Mouse (Mus musculus): Measurements from ENCODE around the gene Fbxl15. TPM values are rescaled to one million over a fixed set of nuclear protein-coding genes. Genes with fewer than 3 reads are reported as not detected.

Fbxl15 gene
- polyA plus RNA-seq, 1 experiment: 10.7 TPM

DNA sequence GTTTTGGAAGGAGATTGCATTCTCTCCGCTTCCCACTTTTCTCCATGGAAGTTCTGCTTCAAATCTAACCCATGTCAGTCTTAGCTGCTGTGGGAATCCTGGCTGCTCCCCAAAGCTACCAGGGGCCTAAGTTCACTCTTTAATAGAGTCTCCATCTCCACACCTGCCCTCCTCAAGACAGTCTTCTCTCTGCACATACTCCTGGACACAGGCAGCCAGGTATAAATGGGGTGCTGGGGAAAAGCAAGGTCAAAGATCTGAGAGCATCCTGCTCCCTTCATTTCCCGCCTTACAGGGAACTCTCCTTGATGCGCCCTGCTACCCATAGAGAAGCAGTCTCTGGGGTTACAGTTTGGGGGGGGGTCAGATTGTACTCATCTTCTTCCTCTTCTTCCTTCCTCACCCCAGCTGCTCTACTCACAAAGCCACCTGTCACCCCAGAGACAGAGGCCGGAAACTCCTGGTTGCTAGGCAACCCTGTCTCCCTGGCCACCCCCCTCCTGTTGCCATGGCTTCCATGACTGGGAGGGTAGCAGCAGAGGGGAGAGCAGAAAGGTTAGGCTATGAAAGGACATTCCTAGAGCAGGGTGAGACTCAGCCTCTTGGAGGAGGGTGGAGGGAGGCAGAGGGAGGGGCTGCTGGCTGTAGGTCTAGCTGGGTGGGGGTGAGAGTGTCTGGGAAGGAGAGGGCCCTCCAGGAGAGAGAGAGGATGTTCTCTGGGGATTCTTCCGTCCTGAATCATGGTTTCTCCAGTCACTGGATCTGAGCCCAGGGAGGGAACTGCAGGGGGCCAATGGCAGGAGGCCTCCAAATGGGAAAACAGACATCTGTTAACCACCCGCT, 6.7 kb upstream of the Fbxl15 start:
- whole genome bisulfite sequencing: 34% methylated on average over 6 of the region's 6 CpGs
- no peak for DNase-seq
- Histone ChIP-seq H3K4me3 (replicated peaks; ENCODE audit: extremely low read depth, low read depth, low read length) (no peak overlapping the region), H3K4me1 (ENCODE audit: control insufficient read depth, insufficient read depth, low read length) (no peaks in the 10 kb centered on the region)
- TF ChIP-seq CTCF (IDR thresholded peaks at IDR 0.05; ENCODE audit: insufficient read depth, low read length): no peak
- TF ChIP-seq POLR2A (IDR thresholded peaks at IDR 0.05; ENCODE audit: borderline replicate concordance, extremely low read depth, low read depth, low read length): no peak

DNA sequence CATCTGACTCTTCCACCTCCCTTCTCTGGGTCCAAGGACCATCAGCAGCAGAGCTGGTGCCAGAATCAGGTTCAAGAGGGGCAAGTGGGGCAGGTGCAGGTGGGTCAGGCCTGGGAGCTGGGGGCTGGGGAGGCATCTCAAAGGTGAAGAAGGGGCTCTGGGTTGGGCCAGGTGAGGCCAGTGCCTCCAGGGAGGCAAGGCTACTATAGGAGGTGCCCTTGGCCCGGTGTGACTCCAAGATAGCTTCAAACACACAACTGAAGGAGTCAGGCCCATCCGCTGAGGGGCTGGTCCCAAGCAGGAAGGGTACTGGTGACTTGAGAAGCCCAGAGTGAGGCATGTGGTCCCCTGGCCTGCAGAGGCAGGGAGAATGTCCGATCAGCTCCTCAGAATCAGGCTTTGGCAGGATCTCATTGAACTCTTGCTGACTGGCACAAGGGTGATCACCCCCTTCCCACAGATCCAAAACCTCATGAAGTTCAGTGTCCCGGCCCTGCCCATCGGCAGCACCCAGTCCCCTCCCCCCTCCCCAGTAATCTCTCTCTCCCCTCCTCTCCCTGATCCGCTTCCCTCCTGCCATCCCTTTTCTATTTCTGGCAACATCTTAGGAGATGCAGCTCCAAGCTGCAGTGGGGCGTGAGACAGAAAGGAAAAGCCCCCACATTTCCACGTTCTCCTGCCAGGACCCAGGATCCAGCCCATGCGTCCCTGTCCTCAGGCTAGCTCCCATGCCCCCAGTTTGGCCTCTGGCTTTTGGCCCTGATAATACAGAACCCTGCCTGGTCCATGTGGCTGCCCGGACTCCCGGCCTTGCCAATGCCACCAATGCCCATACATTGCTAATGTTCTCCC, 5.6 kb upstream of the Fbxl15 start:
- Histone ChIP-seq H3K4me3 (replicated peaks; ENCODE audit: extremely low read depth, low read depth, low read length) (no peak overlapping the region), H3K4me1 (ENCODE audit: control insufficient read depth, insufficient read depth, low read length) (no peaks in the 10 kb centered on the region)
- WGBS: 55% methylated on average over 11 of the region's 11 CpGs
- TF ChIP-seq POLR2A (IDR thresholded peaks at IDR 0.05; ENCODE audit: borderline replicate concordance, extremely low read depth, low read depth, low read length): no peak
- no peak for TF ChIP-seq CTCF (IDR thresholded peaks at IDR 0.05; ENCODE audit: insufficient read depth, low read length)
- no peak for DNase-seq

DNA sequence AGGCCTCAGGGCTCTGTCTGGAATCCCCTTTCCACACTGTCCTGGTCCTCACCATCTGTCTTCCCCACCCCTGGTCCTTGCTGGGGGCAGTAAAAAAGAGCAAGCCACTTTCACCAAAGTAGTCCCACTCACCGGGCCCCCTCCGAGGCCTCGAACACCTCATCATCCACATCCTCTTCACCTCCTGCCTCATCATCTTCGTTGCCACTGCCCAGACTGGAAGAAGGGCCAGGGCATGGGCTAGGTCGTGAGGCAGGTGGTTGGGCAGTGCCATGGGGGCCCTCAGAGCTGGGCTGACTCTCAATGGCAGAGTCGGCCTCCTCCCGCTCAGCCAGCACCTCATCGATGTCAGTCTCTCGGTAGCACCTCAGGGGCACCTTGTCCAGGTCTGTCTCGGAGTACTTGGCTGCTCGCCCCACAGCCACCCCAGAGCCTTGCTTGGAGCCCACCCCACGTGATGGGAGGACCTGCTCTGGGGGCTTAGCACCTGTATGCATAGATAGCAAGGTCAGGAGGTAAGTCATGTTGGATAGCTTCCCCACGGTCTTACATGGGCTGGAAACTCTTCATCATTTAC, 4.9 kb upstream of the Fbxl15 start:
- Histone ChIP-seq H3K4me3 (replicated peaks; ENCODE audit: extremely low read depth, low read depth, low read length) (no peak overlapping the region), H3K4me1 (ENCODE audit: control insufficient read depth, insufficient read depth, low read length) (peaks cover 3% of the 10 kb centered on the region; the same call in 1 of the 2 replicates)
- TF ChIP-seq POLR2A (IDR thresholded peaks at IDR 0.05; ENCODE audit: borderline replicate concordance, extremely low read depth, low read depth, low read length) (no peak), CTCF (IDR thresholded peaks at IDR 0.05; ENCODE audit: insufficient read depth, low read length) (no peak)
- 65% methylated on average over 13 of the region's 13 CpGs for WGBS
- DNase-seq: no peak

DNA sequence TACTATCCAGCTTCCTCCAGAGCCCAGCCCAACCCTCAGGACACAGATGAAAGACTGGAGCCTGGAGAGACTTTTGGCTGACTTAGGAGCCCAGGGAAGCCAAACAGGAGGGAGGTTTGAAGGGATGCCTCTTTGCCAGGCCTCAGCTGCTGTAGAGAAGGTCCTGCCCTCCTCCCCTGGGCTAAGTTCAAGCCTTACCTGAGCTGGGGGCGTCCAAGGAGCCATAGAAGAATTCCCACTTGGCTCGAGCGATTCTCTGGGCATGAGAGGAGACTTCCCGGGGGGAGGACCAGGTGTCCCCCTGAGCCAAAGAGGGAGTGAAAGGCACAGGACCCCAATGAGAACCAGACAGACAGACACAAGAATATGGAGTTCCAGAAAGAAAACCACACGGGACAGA, 4.3 kb upstream of the Fbxl15 start:
- H3K4me3 ChIP-seq (replicated peaks; ENCODE audit: extremely low read depth, low read depth, low read length): no peak overlapping the region
- no peak for DNase-seq
- no peak for TF ChIP-seq POLR2A (IDR thresholded peaks at IDR 0.05; ENCODE audit: borderline replicate concordance, extremely low read depth, low read depth, low read length)
- 66% methylated on average over 5 of the region's 5 CpGs for WGBS
- H3K4me1 ChIP-seq (ENCODE audit: control insufficient read depth, insufficient read depth, low read length): peaks cover 3% of the 10 kb centered on the region; the same call in 1 of the 2 replicates

DNA sequence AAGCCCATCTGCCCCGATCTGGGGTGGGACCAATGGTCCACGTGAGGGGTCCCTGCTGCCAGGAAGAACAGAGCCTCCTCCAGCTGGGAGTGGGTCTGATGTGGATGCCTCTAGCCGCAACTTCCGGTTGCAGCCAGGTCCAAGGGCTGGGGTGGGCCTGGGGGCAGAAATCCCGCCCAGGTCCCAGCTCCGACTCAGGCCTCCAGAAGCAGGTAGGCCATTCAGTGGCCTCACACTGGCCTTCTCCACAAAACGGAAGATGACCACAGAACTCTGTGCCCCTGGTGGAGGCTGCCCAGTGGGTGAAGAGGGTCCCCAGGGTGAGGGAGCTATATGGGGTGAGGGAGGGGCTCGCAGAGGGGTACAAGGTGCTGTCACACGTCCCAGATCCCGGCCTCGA, 3.6 kb upstream of the Fbxl15 start:
- no peak for DNase-seq
- WGBS: 62% methylated on average over 11 of the region's 11 CpGs
- Histone ChIP-seq H3K4me1 (ENCODE audit: control insufficient read depth, insufficient read depth, low read length) (peaks cover 6% of the 10 kb centered on the region), H3K4me3 (replicated peaks; ENCODE audit: extremely low read depth, low read depth, low read length) (no peak overlapping the region)
- TF ChIP-seq POLR2A (IDR thresholded peaks at IDR 0.05; ENCODE audit: borderline replicate concordance, extremely low read depth, low read depth, low read length) (no peak), CTCF (IDR thresholded peaks at IDR 0.05; ENCODE audit: insufficient read depth, low read length) (no peak)

DNA sequence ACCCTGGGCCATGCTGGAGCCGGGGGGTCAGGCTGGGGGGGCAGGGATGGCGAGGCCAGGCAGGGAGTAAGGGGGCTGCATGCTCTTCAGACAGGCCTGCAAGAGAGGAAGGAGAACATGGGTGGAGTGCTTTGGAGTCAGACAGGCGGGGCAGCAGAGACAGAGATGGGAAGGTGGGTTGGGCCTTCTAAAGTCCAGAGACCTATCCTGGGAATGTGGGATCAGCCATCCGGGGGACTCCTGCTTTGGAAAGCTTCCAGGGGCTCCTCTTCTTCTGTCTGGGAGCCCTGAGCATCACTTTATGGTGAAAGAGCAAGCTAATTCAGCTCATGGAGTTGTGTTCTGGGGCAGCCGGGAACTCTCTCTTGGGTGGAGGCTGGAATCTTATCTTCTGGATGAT, 3.1 kb upstream of the Fbxl15 start:
- DNase-seq: no peak
- 62% methylated on average over 5 of the region's 5 CpGs for WGBS
- Histone ChIP-seq H3K4me1 (ENCODE audit: control insufficient read depth, insufficient read depth, low read length) (peaks cover 7% of the 10 kb centered on the region), H3K4me3 (replicated peaks; ENCODE audit: extremely low read depth, low read depth, low read length) (no peak overlapping the region)
- TF ChIP-seq POLR2A (IDR thresholded peaks at IDR 0.05; ENCODE audit: borderline replicate concordance, extremely low read depth, low read depth, low read length) (no peak), CTCF (IDR thresholded peaks at IDR 0.05; ENCODE audit: insufficient read depth, low read length) (no peak)

DNA sequence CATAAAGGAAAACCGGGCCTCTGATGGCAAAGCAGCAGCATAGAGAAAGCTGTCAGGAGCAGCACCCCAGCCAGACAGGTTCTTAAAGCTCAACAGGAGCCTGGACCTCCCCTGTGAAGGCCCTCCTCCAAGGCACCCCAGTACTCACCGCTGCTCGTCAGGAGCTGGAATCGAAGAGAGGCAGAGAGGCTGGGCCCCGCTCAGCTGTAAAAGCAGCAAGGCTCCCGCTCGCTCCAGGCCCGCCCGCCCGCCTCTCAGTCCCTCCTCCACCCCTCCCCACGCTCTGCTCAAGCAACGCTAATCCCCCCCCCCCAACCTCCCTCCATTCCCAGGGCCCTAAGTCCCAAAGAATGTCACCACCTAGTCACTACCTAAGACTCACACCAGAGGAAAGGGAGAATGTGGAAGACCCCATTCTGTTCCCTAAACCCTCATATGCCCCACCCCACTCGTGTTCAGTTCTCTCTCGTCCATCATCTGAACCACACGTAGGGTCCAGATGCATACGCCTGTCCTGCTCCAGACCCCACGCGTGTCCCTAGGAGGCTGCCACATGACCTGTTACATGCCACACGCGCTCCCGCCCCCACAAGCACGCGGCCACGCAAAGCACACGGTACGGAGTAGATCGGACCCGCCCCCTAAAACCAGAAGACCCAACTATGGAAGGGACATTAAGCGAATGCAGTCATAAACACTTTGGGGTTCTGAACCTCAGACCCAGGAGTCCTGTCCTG, 1.8 kb upstream of the Fbxl15 start:
- DNase-seq: no peak
- WGBS: 8% methylated on average over 29 of the region's 29 CpGs
- peaks cover 7% of the 10 kb centered on the region for H3K4me1 ChIP-seq (ENCODE audit: control insufficient read depth, insufficient read depth, low read length)
- TF ChIP-seq CTCF (IDR thresholded peaks at IDR 0.05; ENCODE audit: insufficient read depth, low read length) (no peak), POLR2A (IDR thresholded peaks at IDR 0.05; ENCODE audit: borderline replicate concordance, extremely low read depth, low read depth, low read length) (no peak)
- no peak overlapping the region for H3K4me3 ChIP-seq (replicated peaks; ENCODE audit: extremely low read depth, low read depth, low read length)

DNA sequence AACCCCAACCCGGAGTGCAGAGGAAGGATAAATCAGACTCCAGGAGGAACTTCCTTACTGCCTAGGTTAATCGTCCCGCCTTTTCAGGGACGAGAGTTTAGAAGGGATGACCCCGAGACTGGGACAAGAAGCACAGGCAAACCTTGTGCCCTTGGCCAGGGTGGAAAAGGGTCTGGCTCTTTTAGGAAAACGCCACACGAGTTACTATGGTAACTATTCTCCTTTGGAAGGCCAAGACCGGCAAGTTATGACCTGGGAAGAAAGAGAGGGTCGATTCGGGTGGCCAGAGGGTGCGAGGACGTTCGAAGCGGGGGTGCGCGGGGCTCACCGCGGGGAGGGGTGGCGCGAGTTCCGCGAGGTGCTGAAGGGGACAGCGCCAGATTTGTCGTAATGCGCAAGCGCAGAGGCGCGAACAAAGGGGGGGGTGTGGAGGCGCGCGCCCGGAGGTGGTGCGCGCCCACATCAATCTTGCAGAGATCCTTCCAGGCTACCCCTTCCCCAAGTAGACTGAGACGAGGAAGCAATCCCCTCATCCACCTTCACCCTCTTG, 1.2 kb upstream of the Fbxl15 start, which contains the start of gene Psd:
Gene Psd, minus strand, starts transcription at position 401 of the 550 bp plus-strand sequence.
- H3K4me3 ChIP-seq (replicated peaks; ENCODE audit: extremely low read depth, low read depth, low read length): peak within 1 kb of the TSS; percentile 95
- 1% methylated on average over 35 of the region's 35 CpGs for WGBS
- peak; percentile 57 for DNase-seq
- peaks cover 7% of the 10 kb centered on the region for H3K4me1 ChIP-seq (ENCODE audit: control insufficient read depth, insufficient read depth, low read length)
- TF ChIP-seq CTCF (IDR thresholded peaks at IDR 0.05; ENCODE audit: insufficient read depth, low read length): no peak
- TF ChIP-seq POLR2A (IDR thresholded peaks at IDR 0.05; ENCODE audit: borderline replicate concordance, extremely low read depth, low read depth, low read length): no peak
